Mouse (Mus musculus): ENCODE measurements around the gene St8sia1. TPM values are rescaled to one million over a fixed set of nuclear protein-coding genes. Genes with fewer than 3 reads are reported as not detected.

Gene St8sia1
- polyA plus RNA-seq, 2 experiments = 0.93 to 1.3 TPM

GRCm38 (mm10) chr6:142992971-142993370, 28.7 kb upstream of the St8sia1 start:
- Histone ChIP-seq H3K27ac (replicated peaks; ENCODE audit: low read depth, low read length) (no peak overlapping the region), H3K27me3 (ENCODE audit: control insufficient read depth, insufficient read depth, low read length) (no peaks in the 10 kb centered on the region), H3K4me1 (ENCODE audit: control insufficient read depth, insufficient read depth, low read length) (peaks cover 4% of the 10 kb centered on the region), H3K4me3 (replicated peaks; ENCODE audit: low read length) (no peak overlapping the region), H3K9me3 (ENCODE audit: control insufficient read depth, low read length) (no peaks in the 10 kb centered on the region), H3K9ac (ENCODE audit: low read depth, low read length, severe bottlenecking) (no peak overlapping the region), H3K36me3 (ENCODE audit: control insufficient read depth, insufficient read depth, low read length) (no peaks in the 10 kb centered on the region), H3K4me2 (replicated peaks; ENCODE audit: low read depth, low read length, severe bottlenecking) (no peak overlapping the region)
- ATAC-seq (ENCODE audit: low FRiP score, low read depth) (no peak), DNase-seq (ENCODE audit: low spot score) (no peak)
- 66% methylated on average over 2 of the region's 2 CpGs for WGBS
- TF ChIP-seq POLR2A (IDR thresholded peaks at IDR 0.05; ENCODE audit: borderline replicate concordance, extremely low read depth, insufficient read depth, insufficient read length) = no peak

DNA sequence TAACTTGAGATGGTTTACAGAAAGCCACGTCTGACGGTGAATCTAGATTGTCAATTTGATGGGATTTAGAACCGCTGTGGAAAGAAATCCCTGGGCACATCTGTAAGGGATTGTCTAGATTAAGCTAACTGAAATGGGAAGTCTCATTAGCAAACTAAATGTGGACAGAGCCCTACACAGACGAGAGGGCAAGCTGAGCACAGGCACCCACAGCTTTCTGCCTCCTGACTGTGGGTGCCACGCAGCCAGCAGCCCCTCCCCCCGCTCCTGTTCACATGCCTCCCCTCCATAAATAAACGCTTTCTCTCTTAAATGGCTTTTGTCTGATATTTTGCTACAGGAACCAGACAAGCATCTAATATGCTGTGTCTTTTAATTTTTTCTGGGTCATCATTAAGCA, 27.8 kb upstream of the St8sia1 start:
- no peaks in the 10 kb centered on the region for H3K36me3 ChIP-seq (ENCODE audit: control insufficient read depth, insufficient read depth, low read length)
- WGBS = 45% methylated on average over 7 of the region's 7 CpGs
- no peak overlapping the region for H3K9ac ChIP-seq (ENCODE audit: low read depth, low read length, severe bottlenecking)
- H3K27me3 ChIP-seq (ENCODE audit: control insufficient read depth, insufficient read depth, low read length) = no peaks in the 10 kb centered on the region
- no peak for TF ChIP-seq POLR2A (IDR thresholded peaks at IDR 0.05; ENCODE audit: borderline replicate concordance, extremely low read depth, insufficient read depth, insufficient read length)
- DNase-seq (ENCODE audit: low spot score) (no peak), ATAC-seq (ENCODE audit: low FRiP score, low read depth) (no peak)
- peaks cover 4% of the 10 kb centered on the region for H3K4me1 ChIP-seq (ENCODE audit: control insufficient read depth, insufficient read depth, low read length)
- H3K4me2 ChIP-seq (replicated peaks; ENCODE audit: low read depth, low read length, severe bottlenecking) = no peak overlapping the region
- H3K9me3 ChIP-seq (ENCODE audit: control insufficient read depth, low read length) = no peaks in the 10 kb centered on the region
- H3K4me3 ChIP-seq (replicated peaks; ENCODE audit: low read length) = no peak overlapping the region
- H3K27ac ChIP-seq (replicated peaks; ENCODE audit: low read depth, low read length) = no peak overlapping the region

DNA sequence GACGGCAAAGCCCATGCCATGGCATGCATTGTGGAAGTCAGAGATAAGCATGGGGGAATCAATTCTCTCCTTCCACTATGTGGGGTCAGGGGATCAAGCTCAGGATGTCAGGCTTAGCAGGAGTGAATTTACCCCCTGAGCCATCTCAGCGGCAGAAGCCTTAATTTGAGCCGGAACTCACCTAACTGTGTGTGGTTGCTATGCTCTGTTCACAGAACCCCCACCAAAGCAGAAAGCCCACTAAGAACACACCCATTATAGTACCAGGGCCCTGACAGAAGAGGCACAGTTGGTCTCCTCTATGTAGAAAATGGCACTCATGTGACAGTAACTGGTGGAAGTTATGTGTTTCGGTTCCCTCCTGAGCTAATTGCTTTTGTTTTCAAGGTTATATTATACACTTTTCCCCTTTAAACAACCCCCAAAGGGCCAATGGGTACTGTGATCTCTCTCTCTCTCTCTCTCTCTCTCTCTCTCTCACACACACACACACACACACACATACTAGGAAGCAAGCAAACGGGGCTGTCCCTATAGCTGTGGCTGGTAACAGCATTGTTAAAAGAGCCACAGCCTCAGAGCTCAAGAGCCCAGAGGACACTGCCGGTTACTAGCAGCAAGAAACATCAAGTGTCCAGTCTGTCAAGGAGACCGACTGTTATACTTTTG, 27.3 kb upstream of the St8sia1 start:
- no peak overlapping the region for H3K27ac ChIP-seq (replicated peaks; ENCODE audit: low read depth, low read length)

DNA sequence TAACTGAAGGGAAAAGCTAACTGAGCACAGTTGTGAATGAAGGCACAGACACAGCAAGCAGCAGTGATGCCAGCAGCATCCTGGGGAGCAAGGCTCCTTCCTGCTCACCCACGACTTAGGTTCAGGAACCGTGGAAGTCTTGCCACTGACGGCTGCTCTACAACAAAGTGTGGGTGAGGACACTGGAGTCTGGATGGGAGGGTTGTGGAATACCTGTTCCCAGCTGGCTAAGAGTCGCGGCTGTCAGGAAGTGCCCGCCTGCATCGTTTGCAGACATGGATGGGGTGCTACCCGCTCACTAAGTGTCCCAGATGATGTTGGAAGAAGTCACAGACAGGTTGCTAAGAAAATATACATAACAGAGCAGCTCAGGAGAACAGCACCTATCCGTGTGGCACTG, 26.3 kb upstream of the St8sia1 start:
- DNase-seq (ENCODE audit: low spot score) (no peak), ATAC-seq (ENCODE audit: low FRiP score, low read depth) (no peak)
- H3K27me3 ChIP-seq (ENCODE audit: control insufficient read depth, insufficient read depth, low read length) = no peaks in the 10 kb centered on the region
- no peaks in the 10 kb centered on the region for H3K9me3 ChIP-seq (ENCODE audit: control insufficient read depth, low read length)
- H3K27ac ChIP-seq (replicated peaks; ENCODE audit: low read depth, low read length) = no peak overlapping the region
- no peak overlapping the region for H3K4me3 ChIP-seq (replicated peaks; ENCODE audit: low read length)
- no peaks in the 10 kb centered on the region for H3K36me3 ChIP-seq (ENCODE audit: control insufficient read depth, insufficient read depth, low read length)
- H3K4me1 ChIP-seq (ENCODE audit: control insufficient read depth, insufficient read depth, low read length) = peaks cover 4% of the 10 kb centered on the region
- no peak overlapping the region for H3K9ac ChIP-seq (ENCODE audit: low read depth, low read length, severe bottlenecking)
- no peak for TF ChIP-seq POLR2A (IDR thresholded peaks at IDR 0.05; ENCODE audit: borderline replicate concordance, extremely low read depth, insufficient read depth, insufficient read length)
- no peak overlapping the region for H3K4me2 ChIP-seq (replicated peaks; ENCODE audit: low read depth, low read length, severe bottlenecking)
- WGBS = 74% methylated on average over 9 of the region's 9 CpGs

More for the DNA sequence above, 27.3 kb upstream of the St8sia1 start:
- Histone ChIP-seq H3K9ac (ENCODE audit: low read depth, low read length, severe bottlenecking) (no peak overlapping the region), H3K4me2 (replicated peaks; ENCODE audit: low read depth, low read length, severe bottlenecking) (no peak overlapping the region), H3K4me1 (ENCODE audit: control insufficient read depth, insufficient read depth, low read length) (peaks cover 4% of the 10 kb centered on the region), H3K9me3 (ENCODE audit: control insufficient read depth, low read length) (no peaks in the 10 kb centered on the region), H3K36me3 (ENCODE audit: control insufficient read depth, insufficient read depth, low read length) (no peaks in the 10 kb centered on the region), H3K4me3 (replicated peaks; ENCODE audit: low read length) (no peak overlapping the region), H3K27me3 (ENCODE audit: control insufficient read depth, insufficient read depth, low read length) (no peaks in the 10 kb centered on the region)
- no peak for TF ChIP-seq POLR2A (IDR thresholded peaks at IDR 0.05; ENCODE audit: borderline replicate concordance, extremely low read depth, insufficient read depth, insufficient read length)
- 40% methylated on average over 7 of the region's 7 CpGs for WGBS
- ATAC-seq (ENCODE audit: low FRiP score, low read depth) = no peak
- DNase-seq (ENCODE audit: low spot score) = no peak

DNA sequence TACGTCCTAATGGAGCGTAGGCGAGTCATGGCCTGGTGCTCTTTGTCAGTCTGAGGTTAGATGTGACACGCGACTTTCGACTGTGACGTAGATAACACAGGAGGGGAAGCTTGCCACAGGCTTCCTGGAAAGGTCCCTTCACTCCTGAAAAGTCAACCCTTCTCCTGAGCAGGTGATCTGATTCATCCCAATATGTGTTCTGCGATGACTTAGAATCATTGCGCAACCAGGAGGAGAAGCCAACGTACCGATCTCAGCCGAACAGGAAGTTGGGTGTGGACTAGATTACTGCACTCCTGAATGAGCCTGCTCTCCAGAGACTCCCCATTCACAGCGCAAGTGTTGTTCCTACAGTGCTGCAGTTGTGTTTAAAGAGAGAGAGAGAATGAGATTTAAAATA, 25.2 kb upstream of the St8sia1 start:
- H3K27ac ChIP-seq (replicated peaks; ENCODE audit: low read depth, low read length) = no peak overlapping the region
- TF ChIP-seq POLR2A (IDR thresholded peaks at IDR 0.05; ENCODE audit: borderline replicate concordance, extremely low read depth, insufficient read depth, insufficient read length) = no peak
- no peak for DNase-seq (ENCODE audit: low spot score)
- H3K4me2 ChIP-seq (replicated peaks; ENCODE audit: low read depth, low read length, severe bottlenecking) = no peak overlapping the region
- no peak overlapping the region for H3K4me3 ChIP-seq (replicated peaks; ENCODE audit: low read length)
- WGBS = 85% methylated on average over 13 of the region's 13 CpGs
- H3K9ac ChIP-seq (ENCODE audit: low read depth, low read length, severe bottlenecking) = no peak overlapping the region
- no peaks in the 10 kb centered on the region for H3K36me3 ChIP-seq (ENCODE audit: control insufficient read depth, insufficient read depth, low read length)
- H3K27me3 ChIP-seq (ENCODE audit: control insufficient read depth, insufficient read depth, low read length) = no peaks in the 10 kb centered on the region
- peaks cover 4% of the 10 kb centered on the region for H3K4me1 ChIP-seq (ENCODE audit: control insufficient read depth, insufficient read depth, low read length)
- no peaks in the 10 kb centered on the region for H3K9me3 ChIP-seq (ENCODE audit: control insufficient read depth, low read length)
- no peak for ATAC-seq (ENCODE audit: low FRiP score, low read depth)
